Mouse (Mus musculus) MEL (cell line): ENCODE results near the gene Trabd. TPM values are rescaled to one million over a fixed set of nuclear protein-coding genes. Genes with fewer than 3 reads are reported as not detected.

Source experiments
- DNase-seq: peaks from one replicate; pipeline ENCODE4 v3.0.0; 2011; ENCODE audit warnings: low read depth, low spot score
- H3K27ac ChIP-seq: 2 replicates; pipeline ENCODE4 v1.5.1; 2012; ENCODE audit warnings: low read depth, mild to moderate bottlenecking, control low read depth, low read length, moderate library complexity; ENCODE audit not compliant: control insufficient read depth
- H3K27me3 ChIP-seq, 2 experiments: fragments of 150-350 bp in 1 of 2; sonication (generic) in 1 of 2; 2 replicates each; pipeline ENCODE4 v1.6.1; 2012; ENCODE audit warnings: low read length in 2 of 2, mild to moderate bottlenecking in 2 of 2, improper control_type of control experiment in 1 of 2, moderate library complexity in 1 of 2; ENCODE audit not compliant: insufficient read depth in 2 of 2, control insufficient read depth in 1 of 2
- H3K36me3 ChIP-seq, 2 experiments: 2 replicates each; pipeline ENCODE4 v1.6.1; 2012 to 2014; ENCODE audit warnings: low read length in 2 of 2, improper control_type of control experiment in 1 of 2, inconsistent platforms in 1 of 2, mild to moderate bottlenecking in 1 of 2; ENCODE audit not compliant: insufficient read depth in 2 of 2, control insufficient read depth in 1 of 2
- H3K4me1 ChIP-seq, 2 experiments: fragments of 150-350 bp in 1 of 2; sonication (generic) in 1 of 2; 2 replicates each; pipeline ENCODE4 v1.6.1; 2012; ENCODE audit warnings: low read length in 2 of 2, improper control_type of control experiment in 1 of 2, mild to moderate bottlenecking in 1 of 2; ENCODE audit not compliant: insufficient read depth in 2 of 2, control insufficient read depth in 1 of 2
- H3K4me3 ChIP-seq, 2 experiments: fragments of 150-350 bp in 1 of 2; sonication (generic) in 1 of 2; 2 replicates each; pipeline ENCODE4 v1.5.1; 2012; ENCODE audit warnings: low read depth in 2 of 2, low read length in 2 of 2, mild to moderate bottlenecking in 2 of 2, moderate library complexity in 2 of 2, control low read depth in 1 of 2, improper control_type of control experiment in 1 of 2; ENCODE audit not compliant: control insufficient read depth in 1 of 2, insufficient read depth in 1 of 2
- H3K79me2 ChIP-seq: 2 replicates; pipeline ENCODE4 v1.6.1; 2012; ENCODE audit warnings: mild to moderate bottlenecking, low read length, moderate library complexity; ENCODE audit not compliant: control insufficient read depth, poor library complexity, insufficient read depth
- H3K9ac ChIP-seq: 2 replicates; pipeline ENCODE4 v1.6.1; 2012; ENCODE audit warnings: low read depth, mild to moderate bottlenecking, control low read depth, low read length, moderate library complexity; ENCODE audit not compliant: control insufficient read depth, poor library complexity, severe bottlenecking
- H3K9me3 ChIP-seq: fragments of 150-350 bp; sonication (generic); replicated peaks from 2 replicates; pipeline ENCODE4 v1.6.1; 2012; ENCODE audit warnings: mild to moderate bottlenecking, low read length, improper control_type of control experiment, moderate library complexity; ENCODE audit not compliant: insufficient read depth
- BHLHE40 ChIP-seq: IDR thresholded peaks from 2 replicates; pipeline ENCODE4 v1.6.1; 2012; ENCODE audit warnings: low read depth, mild to moderate bottlenecking, inconsistent platforms, low read length, improper control_type of control experiment, borderline replicate concordance
- CHD1 ChIP-seq: IDR thresholded peaks from 2 replicates; pipeline ENCODE4 v1.6.1; 2012; ENCODE audit warnings: low read depth, mild to moderate bottlenecking, inconsistent platforms, low read length, improper control_type of control experiment
- CHD2 ChIP-seq: IDR thresholded peaks from 2 replicates; pipeline ENCODE4 v1.6.1; 2011; ENCODE audit warnings: low read length, improper control_type of control experiment
- E2F4 ChIP-seq: IDR thresholded peaks from 2 replicates; pipeline ENCODE4 v1.6.1; 2011; ENCODE audit warnings: low read depth, low read length, improper control_type of control experiment, borderline replicate concordance
- EP300 ChIP-seq, 2 experiments: IDR thresholded peaks; 2 replicates each; pipeline ENCODE4 v1.6.1; 2011; ENCODE audit warnings: improper control_type of control experiment in 2 of 2, low read length in 2 of 2, low read depth in 1 of 2, mild to moderate bottlenecking in 1 of 2
- ETS1 ChIP-seq: IDR thresholded peaks from 2 replicates; pipeline ENCODE4 v1.6.1; 2012; ENCODE audit warnings: low read depth, mild to moderate bottlenecking, inconsistent platforms, low read length, improper control_type of control experiment, moderate library complexity
- GABPA ChIP-seq: IDR thresholded peaks from 2 replicates; pipeline ENCODE4 v1.6.1; 2012; ENCODE audit warnings: low read depth, mild to moderate bottlenecking, inconsistent platforms, low read length, improper control_type of control experiment, moderate library complexity
- JUND ChIP-seq: IDR thresholded peaks from 2 replicates; pipeline ENCODE4 v1.6.1; 2011; ENCODE audit warnings: low read depth, mild to moderate bottlenecking, improper control_type of control experiment, low read length
- MAFK ChIP-seq: IDR thresholded peaks from 2 replicates; pipeline ENCODE4 v1.6.1; 2011; ENCODE audit warnings: low read depth, mild to moderate bottlenecking, low read length, improper control_type of control experiment, borderline replicate concordance
- MAX ChIP-seq: IDR thresholded peaks from 2 replicates; pipeline ENCODE4 v1.6.1; 2011; ENCODE audit warnings: low read length, improper control_type of control experiment
- MAZ ChIP-seq: IDR thresholded peaks from 2 replicates; pipeline ENCODE4 v1.6.1; 2012; ENCODE audit warnings: low read depth, mild to moderate bottlenecking, inconsistent platforms, low read length, improper control_type of control experiment
- MYC ChIP-seq: IDR thresholded peaks from 2 replicates; pipeline ENCODE4 v1.6.1; 2011; ENCODE audit warnings: low read depth, mild to moderate bottlenecking, low read length, improper control_type of control experiment, moderate library complexity
- POLR2A ChIP-seq, 2 experiments: IDR thresholded peaks; 2 replicates each; pipeline ENCODE4 v1.6.1; 2011 to 2012; ENCODE audit warnings: low read length in 2 of 2, mild to moderate bottlenecking in 2 of 2, control low read depth in 1 of 2, improper control_type of control experiment in 1 of 2, low read depth in 1 of 2, moderate library complexity in 1 of 2; ENCODE audit not compliant: control insufficient read depth in 1 of 2, insufficient read depth in 1 of 2, poor library complexity in 1 of 2
- POLR2AphosphoS2 ChIP-seq: IDR thresholded peaks from 2 replicates; pipeline ENCODE4 v1.6.1; 2011; ENCODE audit warnings: low read length, improper control_type of control experiment
- POLR2AphosphoS5 ChIP-seq: IDR thresholded peaks from 2 replicates; pipeline ENCODE4 v1.6.1; 2012; ENCODE audit warnings: low read depth, borderline replicate concordance, mild to moderate bottlenecking, inconsistent platforms, low read length, moderate library complexity, mixed read lengths
- RAD21 ChIP-seq: IDR thresholded peaks from 2 replicates; pipeline ENCODE4 v1.6.1; 2011; ENCODE audit warnings: mild to moderate bottlenecking, low read depth, low read length, improper control_type of control experiment
- RCOR1 ChIP-seq: IDR thresholded peaks from 2 replicates; pipeline ENCODE4 v1.6.1; 2012; ENCODE audit warnings: low read depth, mild to moderate bottlenecking, inconsistent platforms, low read length, improper control_type of control experiment
- SIN3A ChIP-seq: IDR thresholded peaks from 2 replicates; pipeline ENCODE4 v1.6.1; 2012; ENCODE audit warnings: low read length, improper control_type of control experiment, inconsistent platforms
- SMC3 ChIP-seq: IDR thresholded peaks from 2 replicates; pipeline ENCODE4 v1.6.1; 2011; ENCODE audit warnings: low read depth, low read length, improper control_type of control experiment
- TBP ChIP-seq: IDR thresholded peaks from 2 replicates; pipeline ENCODE4 v1.8.0; 2011; ENCODE audit warnings: low read depth, low read length, improper control_type of control experiment
- UBTF ChIP-seq: IDR thresholded peaks from 2 replicates; pipeline ENCODE4 v1.6.1; 2012; ENCODE audit warnings: low read depth, mild to moderate bottlenecking, inconsistent platforms, low read length, improper control_type of control experiment, moderate library complexity, borderline replicate concordance; ENCODE audit not compliant: insufficient read depth
- USF1 ChIP-seq: IDR thresholded peaks from 2 replicates; pipeline ENCODE4 v1.6.1; 2014; ENCODE audit warnings: low read depth, mild to moderate bottlenecking, inconsistent platforms, low read length, improper control_type of control experiment, moderate library complexity
- ZC3H11A ChIP-seq: IDR thresholded peaks from 2 replicates; pipeline ENCODE4 v1.6.1; 2012; ENCODE audit warnings: low read depth, mild to moderate bottlenecking, inconsistent platforms, low read length, improper control_type of control experiment
- ZKSCAN1 ChIP-seq: IDR thresholded peaks from 2 replicates; pipeline ENCODE4 v1.6.1; 2012; ENCODE audit warnings: low read depth, mild to moderate bottlenecking, inconsistent platforms, low read length, improper control_type of control experiment, moderate library complexity
- ZMIZ1 ChIP-seq: IDR thresholded peaks from 2 replicates; pipeline ENCODE4 v1.6.1; 2012; ENCODE audit warnings: low read depth, mild to moderate bottlenecking, inconsistent platforms, low read length, improper control_type of control experiment, moderate library complexity
- ZNF384 ChIP-seq: IDR thresholded peaks from 2 replicates; pipeline ENCODE4 v1.6.1; 2012; ENCODE audit warnings: low read depth, mild to moderate bottlenecking, inconsistent platforms, low read length, improper control_type of control experiment
- polyA plus RNA-seq, 2 experiments: library from polyadenylated mRNA; stranded (reverse) in 1 of 2; unstranded in 1 of 2; fragments of >175 nt in 1 of 2; fragments of >200 nt in 1 of 2; gene quantifications; 2 replicates each; pipeline versions ENCODE4 v1.2.1 to v1.2.4; 2012; ENCODE audit warnings: low replicate concordance in 2 of 2, low read depth in 1 of 2; ENCODE audit not compliant: insufficient read length in 2 of 2, insufficient read depth in 1 of 2, missing spikeins in 1 of 2
- total RNA-seq: library from RNA; depleted of rRNA; stranded (reverse); fragments of 300-350 nt; gene quantifications from 2 replicates; pipeline ENCODE4 v1.2.3, GENCODE M21; 2012

Trabd gene
- total and polyA plus RNA-seq, 3 experiments: 45.9 to 81.4 TPM; not detected in 1

DNA sequence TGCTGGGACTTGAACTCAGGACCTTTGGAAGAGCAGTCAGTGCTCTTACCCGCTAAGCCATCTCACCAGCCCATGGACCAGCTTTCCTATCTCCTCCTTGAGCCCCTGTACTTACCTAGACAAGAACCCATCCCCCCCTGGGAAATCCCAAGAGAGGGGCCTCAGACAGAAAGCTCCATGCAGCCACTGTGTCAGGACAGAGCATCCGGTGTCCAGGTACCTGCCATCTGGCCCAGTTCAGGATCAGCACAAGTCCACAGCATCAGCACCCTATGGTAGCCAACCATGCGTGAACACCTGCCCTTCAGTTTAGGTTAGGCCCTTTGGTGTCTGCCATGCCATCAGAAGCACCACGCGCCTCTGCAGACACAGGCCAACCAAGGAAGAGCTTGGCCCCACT, 10.0 kb upstream of the Trabd start:
- Histone ChIP-seq H3K79me2 (no peaks in the 10 kb centered on the region), H3K9ac (no peak overlapping the region), H3K36me3 (no peaks in the 10 kb centered on the region), H3K27me3 (peaks cover 2 to 9% of the 10 kb centered on the region in 2 experiments; a peak in 3 of 4 replicates), H3K4me1 (no peaks in the 10 kb centered on the region), H3K27ac (no peak overlapping the region), H3K9me3 (no peaks in the 10 kb centered on the region), H3K4me3 (no peak overlapping the region)
- no peak for DNase-seq
- no peak for TF ChIP-seq ZNF384
- no peak for TF ChIP-seq POLR2A (IDR thresholded peaks at IDR 0.05; ENCODE audit: control insufficient read depth in 1 of 2, insufficient read depth in 1 of 2, low read depth in 1 of 2, low read length in 2 of 2, poor library complexity in 1 of 2)
- no peak for TF ChIP-seq ZKSCAN1
- no peak for TF ChIP-seq E2F4
- no peak for TF ChIP-seq BHLHE40
- no peak for TF ChIP-seq ZMIZ1
- TF ChIP-seq ZC3H11A: no peak
- TF ChIP-seq GABPA: no peak
- no peak for TF ChIP-seq MAX
- TF ChIP-seq EP300 (IDR thresholded peaks at IDR 0.05; ENCODE audit: low read depth in 1 of 2, low read length in 2 of 2): no peak
- TF ChIP-seq CHD2: no peak
- TF ChIP-seq POLR2AphosphoS2: no peak
- TF ChIP-seq MAZ: no peak
- TF ChIP-seq TBP: no peak
- no peak for TF ChIP-seq CHD1
- TF ChIP-seq JUND: no peak
- no peak for TF ChIP-seq POLR2AphosphoS5
- TF ChIP-seq USF1: no peak
- no peak for TF ChIP-seq RCOR1

DNA sequence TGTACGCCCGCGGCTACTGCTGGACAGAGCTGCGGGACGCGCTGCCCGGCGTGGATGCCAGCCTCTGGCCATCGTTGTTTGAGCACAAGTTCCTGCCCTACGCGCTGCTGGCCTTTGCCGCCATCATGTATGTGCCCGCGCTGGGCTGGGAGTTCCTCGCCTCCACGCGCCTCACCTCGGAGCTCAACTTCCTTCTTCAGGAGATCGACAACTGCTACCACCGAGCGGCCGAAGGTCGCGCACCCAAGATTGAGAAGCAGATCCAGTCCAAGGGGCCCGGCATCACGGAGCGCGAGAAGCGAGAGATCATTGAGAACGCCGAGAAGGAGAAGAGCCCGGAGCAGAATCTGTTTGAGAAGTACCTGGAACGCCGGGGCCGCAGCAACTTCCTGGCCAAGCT, 7.3 kb upstream of the Trabd start:
- Histone ChIP-seq H3K4me1 (no peaks in the 10 kb centered on the region), H3K9me3 (no peaks in the 10 kb centered on the region), H3K4me3 (no peak overlapping the region), H3K9ac (no peak overlapping the region), H3K27me3 (peaks cover 2 to 12% of the 10 kb centered on the region in 2 experiments; a peak in 3 of 4 replicates), H3K27ac (no peak overlapping the region), H3K36me3 (no peaks in the 10 kb centered on the region), H3K79me2 (no peaks in the 10 kb centered on the region)
- TF ChIP-seq ZNF384 (no peak), POLR2AphosphoS2 (no peak), POLR2A (IDR thresholded peaks at IDR 0.05; ENCODE audit: control insufficient read depth in 1 of 2, insufficient read depth in 1 of 2, low read depth in 1 of 2, low read length in 2 of 2, poor library complexity in 1 of 2) (no peak), MAX (no peak), RAD21 (no peak), E2F4 (no peak), ZC3H11A (no peak), MAFK (no peak), SMC3 (no peak), MYC (no peak), CHD2 (no peak), ZKSCAN1 (no peak), CHD1 (no peak), RCOR1 (no peak), SIN3A (no peak), UBTF (no peak), ETS1 (no peak)
- DNase-seq: no peak
